Mouse (Mus musculus): Measurements from ENCODE around the gene Myh14. TPM values are rescaled to one million over a fixed set of nuclear protein-coding genes. Genes with fewer than 3 reads are reported as not detected.

Myh14 gene
- total RNA-seq, 1 experiment from 2014 or later: 4.3 TPM

GRCm38 (mm10) chr7:44669103-44669502, 1.5 kb downstream of the Myh14 start:
- DNase-seq: no peak

- no peak for DNase-seq
These were observed 2.5 kb downstream of the Myh14 start for GRCm38 (mm10) chr7:44667996-44668738.

GRCm38 (mm10) chr7:44666462-44666861, 4.2 kb downstream of the Myh14 start:
- DNase-seq: no peak

GRCm38 (mm10) chr7:44664731-44665130, 5.9 kb downstream of the Myh14 start:
- no peak for DNase-seq

GRCm38 (mm10) chr7:44663546-44663945, 7.1 kb downstream of the Myh14 start:
- no peak for DNase-seq

GRCm38 (mm10) chr7:44662569-44662968, 8.1 kb downstream of the Myh14 start:
- DNase-seq: no peak

GRCm38 (mm10) chr7:44662168-44662567, 8.5 kb downstream of the Myh14 start:
- no peak for DNase-seq

GRCm38 (mm10) chr7:44661219-44661618, 9.4 kb downstream of the Myh14 start:
- DNase-seq: no peak

GRCm38 (mm10) chr7:44655504-44655903, 15.1 kb downstream of the Myh14 start:
- peak; percentile 57 for DNase-seq

- peak; percentile 37 for DNase-seq
These were observed 16.9 kb downstream of the Myh14 start for GRCm38 (mm10) chr7:44653773-44654172.

GRCm38 (mm10) chr7:44651416-44651815, 19.2 kb downstream of the Myh14 start:
- no peak for DNase-seq

GRCm38 (mm10) chr7:44649990-44650389, 20.7 kb downstream of the Myh14 start:
- peak; percentile 55 for DNase-seq

- DNase-seq: no peak
These were observed 21.5 kb downstream of the Myh14 start for GRCm38 (mm10) chr7:44649094-44649610.

GRCm38 (mm10) chr7:44647729-44648128, 22.9 kb downstream of the Myh14 start:
- DNase-seq: no peak

- peak; percentile 74 for DNase-seq
These were observed 23.5 kb downstream of the Myh14 start for GRCm38 (mm10) chr7:44647042-44647724.

- peak; percentile 41 for DNase-seq
These were observed 24.7 kb downstream of the Myh14 start for GRCm38 (mm10) chr7:44645951-44646350.

- DNase-seq: no peak
These were observed 25.4 kb downstream of the Myh14 start for GRCm38 (mm10) chr7:44645256-44645655.

GRCm38 (mm10) chr7:44641887-44642286, 28.8 kb downstream of the Myh14 start:
- DNase-seq: peak; percentile 56

GRCm38 (mm10) chr7:44640843-44641605, 29.6 kb downstream of the Myh14 start:
- no peak for DNase-seq

GRCm38 (mm10) chr7:44638663-44639062, 32.0 kb downstream of the Myh14 start:
- DNase-seq: no peak

- DNase-seq: no peak
These were observed 34.0 kb downstream of the Myh14 start for GRCm38 (mm10) chr7:44636684-44637083.

- DNase-seq: peak; percentile 15
These were observed 37.2 kb downstream of the Myh14 start for GRCm38 (mm10) chr7:44633407-44633806.

- DNase-seq: no peak
These were observed 38.0 kb downstream of the Myh14 start for GRCm38 (mm10) chr7:44632676-44633075.

Measured in adrenal gland, postnatal 25 days (tissue).